Mouse (Mus musculus) stomach, embryonic 15.5 days (tissue): Measurements from ENCODE around the gene Zswim8. TPM values are rescaled to one million over a fixed set of nuclear protein-coding genes. Genes with fewer than 3 reads are reported as not detected.

Experiments used
- ATAC-seq: fragments of 200-750 bp; cut with Nextera tagmentation; 2 replicates; pipeline ENCODE4 v1.8.0; 2017; ENCODE audit warnings: low read depth, moderate number of reproducible peaks, moderate TSS enrichment; ENCODE audit not compliant: insufficient read depth, low FRiP score
- H3K27ac ChIP-seq: fragments of 300-500 bp; sonication (generic); 2 replicates; pipeline ENCODE4 v1.5.1; 2015; ENCODE audit warnings: mild to moderate bottlenecking, inconsistent platforms
- H3K27me3 ChIP-seq: fragments of 300-500 bp; sonication (generic); replicated peaks from 2 replicates; pipeline ENCODE4 v1.6.1; 2015; ENCODE audit warnings: inconsistent platforms
- H3K36me3 ChIP-seq: fragments of 300-500 bp; sonication (generic); 2 replicates; pipeline ENCODE4 v1.6.1; 2015; ENCODE audit warnings: inconsistent platforms
- H3K4me1 ChIP-seq: fragments of 300-500 bp; sonication (generic); 2 replicates; pipeline ENCODE4 v1.6.1; 2015; ENCODE audit warnings: inconsistent platforms
- H3K4me2 ChIP-seq: fragments of 300-500 bp; sonication (generic); 2 replicates; pipeline ENCODE4 v1.6.1; 2015; ENCODE audit warnings: mild to moderate bottlenecking, inconsistent platforms
- H3K4me3 ChIP-seq: fragments of 300-500 bp; sonication (generic); replicated peaks from 2 replicates; pipeline ENCODE4 v1.5.1; 2015; ENCODE audit warnings: inconsistent platforms
- H3K9ac ChIP-seq: fragments of 300-500 bp; sonication (generic); 2 replicates; pipeline ENCODE4 v1.6.1; 2015; ENCODE audit warnings: inconsistent platforms
- H3K9me3 ChIP-seq: fragments of 300-500 bp; sonication (generic); 2 replicates; pipeline ENCODE4 v1.6.1; 2016; ENCODE audit warnings: inconsistent platforms
- WGBS: fragments of 180-500 bp; shearing (Covaris S2); methylation state at CpG from one replicate; pipeline ENCODE4 v1.1.7; 2015; 5-methylcytosine and 5-hydroxymethylcytosine counted together
- polyA plus RNA-seq: library from polyadenylated mRNA; unstranded; fragments of >200 nt; fragmentation: Nextera tagmentation; extraction: Ambion mirVana; gene quantifications from 2 replicates; pipeline ENCODE4 v1.2.1, GENCODE M21; 2015

Gene Zswim8
- polyA plus RNA-seq, 1 experiment from 2014 or later: 27.3 TPM

GRCm38 (mm10) chr14:20735892-20736390 is 28.6 kb downstream of the Zswim8 start:
- H3K27ac ChIP-seq: no peak overlapping the region; the same call in 1 of the 2 replicates
- H3K4me2 ChIP-seq: no peak overlapping the region
- H3K4me3 ChIP-seq: no peak overlapping the region
- 85% methylated on average over 13 of the region's 13 CpGs for WGBS
- peaks cover 19% of the 10 kb centered on the region for H3K36me3 ChIP-seq
- H3K9me3 ChIP-seq: no peaks in the 10 kb centered on the region
- H3K27me3 ChIP-seq: no peaks in the 10 kb centered on the region
- H3K9ac ChIP-seq: no peak overlapping the region
- no peak for ATAC-seq
- peaks cover 5% of the 10 kb centered on the region for H3K4me1 ChIP-seq

DNA sequence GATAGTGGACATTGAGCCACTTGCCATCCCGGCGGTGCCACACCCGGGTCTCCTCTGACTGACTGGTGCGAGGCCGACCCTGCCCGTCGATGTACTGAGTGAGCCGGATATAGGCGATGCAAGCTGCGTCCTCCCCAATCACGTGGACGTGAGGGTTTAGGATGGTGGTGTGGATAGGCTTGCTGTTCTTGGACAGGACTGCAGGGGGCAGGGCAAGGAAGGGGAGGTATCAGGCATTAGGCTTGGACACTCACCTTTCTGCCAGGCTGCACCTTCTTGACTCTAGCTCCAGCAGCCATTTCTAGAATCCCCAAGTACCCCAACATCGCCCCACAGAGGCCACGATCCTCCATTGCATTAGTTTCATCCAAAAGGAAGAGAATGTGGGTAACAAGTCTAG is 30.0 kb downstream of the Zswim8 start:
- peaks cover 19% of the 10 kb centered on the region for H3K36me3 ChIP-seq
- no peak for ATAC-seq
- H3K27ac ChIP-seq: no peak overlapping the region
- no peaks in the 10 kb centered on the region for H3K27me3 ChIP-seq
- H3K4me2 ChIP-seq: no peak overlapping the region
- H3K4me1 ChIP-seq: peaks cover 5% of the 10 kb centered on the region
- 37% methylated on average over 14 of the region's 14 CpGs for WGBS
- H3K9me3 ChIP-seq: no peaks in the 10 kb centered on the region
- no peak overlapping the region for H3K4me3 ChIP-seq
- H3K9ac ChIP-seq: no peak overlapping the region

- Histone ChIP-seq H3K9ac (no peak overlapping the region), H3K27ac (no peak overlapping the region), H3K4me3 (no peak overlapping the region), H3K4me2 (no peak overlapping the region), H3K4me1 (peaks cover 5% of the 10 kb centered on the region), H3K36me3 (peaks cover 19% of the 10 kb centered on the region), H3K27me3 (no peaks in the 10 kb centered on the region), H3K9me3 (no peaks in the 10 kb centered on the region)
- 79% methylated on average over 8 of the region's 8 CpGs for WGBS
- ATAC-seq: no peak
Measured at GRCm38 (mm10) chr14:20738511-20738910, 31.2 kb downstream of the Zswim8 start.

DNA sequence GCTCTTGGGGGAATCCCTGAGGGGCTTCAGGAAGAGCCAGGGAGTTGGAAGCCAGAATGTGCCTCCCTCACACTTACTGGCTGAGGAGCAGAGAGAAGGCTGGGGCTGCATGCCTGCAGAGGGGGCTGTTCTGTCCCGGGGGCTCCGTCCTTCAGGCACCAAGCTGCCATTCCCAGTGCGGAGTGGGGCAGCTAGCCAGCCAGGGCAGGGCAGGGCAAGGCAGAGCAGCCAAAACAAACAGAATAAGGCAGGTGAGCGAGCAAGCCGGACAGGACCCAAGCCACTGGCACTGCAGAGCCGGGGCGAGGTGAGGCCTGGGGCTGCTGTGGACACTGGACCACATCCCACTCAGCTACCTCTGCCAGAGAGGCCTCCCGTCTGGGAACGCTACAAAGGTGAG is 33.9 kb downstream of the Zswim8 start:
- WGBS: 76% methylated on average over 9 of the region's 9 CpGs
- no peak overlapping the region for H3K4me2 ChIP-seq
- no peaks in the 10 kb centered on the region for H3K27me3 ChIP-seq
- H3K27ac ChIP-seq: no peak overlapping the region
- H3K9ac ChIP-seq: no peak overlapping the region
- ATAC-seq: no peak; the same call in 1 of the 2 replicates
- H3K36me3 ChIP-seq: peaks cover 33% of the 10 kb centered on the region
- no peaks in the 10 kb centered on the region for H3K9me3 ChIP-seq
- no peak overlapping the region for H3K4me3 ChIP-seq
- no peaks in the 10 kb centered on the region for H3K4me1 ChIP-seq

DNA sequence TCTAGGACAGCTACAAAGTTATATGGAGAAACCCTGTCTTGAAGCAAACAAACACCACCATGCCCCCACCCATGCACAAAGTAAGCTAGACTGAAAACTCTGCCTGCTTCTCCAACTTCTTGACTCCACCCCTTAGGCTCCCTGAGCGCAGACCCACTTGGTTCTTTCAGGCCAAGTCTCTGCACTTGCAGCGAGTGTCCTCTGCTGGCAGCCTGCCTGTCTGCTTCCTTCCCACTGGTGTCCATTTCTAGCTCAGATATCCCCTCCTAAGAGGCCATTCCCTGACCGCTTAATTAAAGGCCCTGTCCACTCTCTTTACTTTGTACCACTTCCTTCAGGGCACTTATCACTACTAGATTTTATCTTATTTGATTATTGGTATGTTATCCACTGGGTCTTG is 36.3 kb downstream of the Zswim8 start:
- Histone ChIP-seq H3K27ac (no peak overlapping the region), H3K36me3 (peaks cover 24% of the 10 kb centered on the region), H3K4me2 (no peak overlapping the region), H3K9me3 (no peaks in the 10 kb centered on the region), H3K27me3 (no peaks in the 10 kb centered on the region), H3K4me3 (no peak overlapping the region), H3K4me1 (no peaks in the 10 kb centered on the region), H3K9ac (no peak overlapping the region)
- ATAC-seq: no peak
- 57% methylated on average over 3 of the region's 3 CpGs for WGBS

- peaks cover 19% of the 10 kb centered on the region for H3K36me3 ChIP-seq
- no peak for ATAC-seq
- H3K9ac ChIP-seq: no peak overlapping the region
- no peaks in the 10 kb centered on the region for H3K9me3 ChIP-seq
- no peaks in the 10 kb centered on the region for H3K4me1 ChIP-seq
- no peak overlapping the region for H3K4me3 ChIP-seq
- WGBS: 84% methylated on average over 3 of the region's 3 CpGs
- H3K4me2 ChIP-seq: no peak overlapping the region
- H3K27me3 ChIP-seq: no peaks in the 10 kb centered on the region
- no peak overlapping the region for H3K27ac ChIP-seq
Measured at GRCm38 (mm10) chr14:20746935-20747334, 39.6 kb downstream of the Zswim8 start.

GRCm38 (mm10) chr14:20748388-20748787 is 41.0 kb downstream of the Zswim8 start:
- ATAC-seq: no peak
- no peak overlapping the region for H3K4me3 ChIP-seq
- WGBS: 71% methylated on average over 4 of the region's 4 CpGs
- no peaks in the 10 kb centered on the region for H3K9me3 ChIP-seq
- no peak overlapping the region for H3K9ac ChIP-seq
- H3K27me3 ChIP-seq: no peaks in the 10 kb centered on the region
- H3K36me3 ChIP-seq: peaks cover 19% of the 10 kb centered on the region
- no peaks in the 10 kb centered on the region for H3K4me1 ChIP-seq
- no peak overlapping the region for H3K27ac ChIP-seq
- H3K4me2 ChIP-seq: no peak overlapping the region

DNA sequence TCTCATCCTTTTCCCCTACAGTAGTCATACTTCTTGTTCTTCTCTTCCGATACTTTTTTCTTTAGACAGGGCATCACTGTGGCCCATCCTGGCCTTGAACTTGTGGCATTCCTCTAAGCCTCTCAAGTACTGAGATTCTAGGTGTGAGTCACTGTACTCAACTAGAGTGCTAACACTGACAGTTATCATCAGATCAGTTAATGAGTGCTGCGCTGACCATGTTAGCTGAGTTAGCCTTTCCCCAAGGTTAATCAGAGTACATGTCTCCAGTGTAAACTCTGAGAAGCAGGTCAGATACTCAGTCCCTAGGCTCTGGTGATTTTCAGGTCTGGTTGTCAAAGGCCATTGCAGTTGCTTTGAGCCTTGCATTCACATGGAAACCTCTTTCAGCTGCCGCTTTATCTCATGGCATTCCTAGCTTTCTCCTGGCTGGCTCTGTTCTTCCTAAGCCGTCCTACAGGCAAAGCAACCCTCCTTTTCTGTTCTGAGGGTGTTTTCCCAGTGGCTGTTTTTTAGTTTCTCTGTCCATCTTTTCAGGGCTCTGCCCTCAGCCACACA is 42.2 kb downstream of the Zswim8 start:
- 79% methylated on average over 4 of the region's 4 CpGs for WGBS
- no peak overlapping the region for H3K27ac ChIP-seq

DNA sequence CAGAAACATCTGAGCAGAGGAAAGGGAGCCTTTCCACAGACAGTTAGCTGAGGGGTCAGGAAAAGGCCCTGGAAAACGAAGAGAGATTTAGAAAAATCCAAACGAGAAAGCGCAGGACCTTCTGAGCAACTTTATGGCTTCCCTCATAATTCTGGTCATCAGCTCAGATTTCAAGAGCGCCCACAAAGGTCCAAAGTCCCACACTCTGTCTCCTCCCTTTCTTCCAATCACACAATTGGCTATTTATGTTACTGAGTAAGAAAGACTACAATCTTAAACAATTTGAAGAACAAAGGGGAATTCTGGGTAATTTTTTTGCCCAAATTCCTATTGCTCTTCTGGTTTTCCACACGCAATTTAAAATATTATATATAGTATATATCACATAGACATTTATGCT is 43.2 kb downstream of the Zswim8 start:
- no peaks in the 10 kb centered on the region for H3K9me3 ChIP-seq
- no peak overlapping the region for H3K27ac ChIP-seq
- H3K36me3 ChIP-seq: peaks cover 10% of the 10 kb centered on the region
- no peak overlapping the region for H3K4me2 ChIP-seq
- no peak overlapping the region for H3K4me3 ChIP-seq
- no peak overlapping the region for H3K9ac ChIP-seq
- no peaks in the 10 kb centered on the region for H3K4me1 ChIP-seq
- no peak for ATAC-seq
- H3K27me3 ChIP-seq: no peaks in the 10 kb centered on the region
- WGBS: 79% methylated on average over 5 of the region's 5 CpGs

More for the DNA sequence above, 42.2 kb downstream of the Zswim8 start:
- Histone ChIP-seq H3K4me1 (no peaks in the 10 kb centered on the region), H3K9me3 (no peaks in the 10 kb centered on the region), H3K27me3 (no peaks in the 10 kb centered on the region), H3K9ac (no peak overlapping the region), H3K36me3 (peaks cover 8% of the 10 kb centered on the region), H3K4me2 (no peak overlapping the region), H3K4me3 (no peak overlapping the region)
- ATAC-seq: no peak

- ATAC-seq: no peak
- 79% methylated on average over 3 of the region's 3 CpGs for WGBS
- Histone ChIP-seq H3K9ac (no peak overlapping the region), H3K4me2 (no peak overlapping the region), H3K27ac (no peak overlapping the region), H3K4me1 (no peaks in the 10 kb centered on the region), H3K27me3 (no peaks in the 10 kb centered on the region), H3K36me3 (peaks cover 37% of the 10 kb centered on the region), H3K9me3 (no peaks in the 10 kb centered on the region), H3K4me3 (no peak overlapping the region)
Measured at GRCm38 (mm10) chr14:20753792-20754191, 46.4 kb downstream of the Zswim8 start.

DNA sequence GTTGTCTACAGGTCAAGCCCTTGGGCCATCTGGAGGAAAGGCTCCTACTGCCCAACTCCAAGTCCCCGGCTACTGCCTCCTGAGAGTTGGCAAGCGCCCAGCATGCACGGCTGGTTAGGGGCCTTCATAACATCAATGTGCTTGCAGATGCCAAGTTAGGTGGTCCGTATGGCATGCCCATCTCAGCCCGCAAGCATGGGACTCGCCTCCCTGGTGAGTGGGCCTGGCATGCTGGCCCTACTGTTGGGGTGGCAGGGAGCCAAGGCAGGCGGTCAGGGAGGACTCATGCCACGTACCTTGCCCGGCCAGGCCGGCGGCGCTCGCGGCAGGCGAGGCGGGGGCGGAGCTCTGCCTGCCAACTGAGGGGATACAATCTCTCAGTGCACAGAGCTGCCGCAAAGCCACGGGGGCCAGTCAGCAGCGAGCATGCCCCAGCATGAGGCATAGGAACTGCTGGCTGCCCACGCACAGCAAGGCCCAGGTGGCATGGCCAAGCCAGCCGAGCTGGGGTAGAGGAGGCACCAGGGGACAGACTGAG is 50.1 kb downstream of the Zswim8 start:
- H3K9ac ChIP-seq: no peak overlapping the region
- H3K27me3 ChIP-seq: no peaks in the 10 kb centered on the region
- no peak for ATAC-seq
- 91% methylated on average over 22 of the region's 22 CpGs for WGBS
- peaks cover 57% of the 10 kb centered on the region for H3K36me3 ChIP-seq
- no peaks in the 10 kb centered on the region for H3K4me1 ChIP-seq
- H3K27ac ChIP-seq: no peak overlapping the region
- H3K4me3 ChIP-seq: no peak overlapping the region
- H3K4me2 ChIP-seq: no peak overlapping the region
- no peaks in the 10 kb centered on the region for H3K9me3 ChIP-seq

GRCm38 (mm10) chr14:20758768-20759435 is 51.5 kb downstream of the Zswim8 start:
- no peaks in the 10 kb centered on the region for H3K27me3 ChIP-seq
- H3K4me1 ChIP-seq: no peaks in the 10 kb centered on the region
- H3K9me3 ChIP-seq: no peaks in the 10 kb centered on the region
- H3K4me2 ChIP-seq: no peak overlapping the region
- no peak overlapping the region for H3K4me3 ChIP-seq
- no peak for ATAC-seq
- H3K27ac ChIP-seq: no peak overlapping the region
- H3K36me3 ChIP-seq: peaks cover 69% of the 10 kb centered on the region
- H3K9ac ChIP-seq: no peak overlapping the region
- WGBS: 73% methylated on average over 8 of the region's 8 CpGs
